Mouse (Mus musculus): Measurements from ENCODE around the gene Plcb1. TPM values are rescaled to one million over a fixed set of nuclear protein-coding genes. Genes with fewer than 3 reads are reported as not detected.

Plcb1 gene
- polyA plus RNA-seq, 1 experiment from 2014 or later = 0.13 TPM

DNA sequence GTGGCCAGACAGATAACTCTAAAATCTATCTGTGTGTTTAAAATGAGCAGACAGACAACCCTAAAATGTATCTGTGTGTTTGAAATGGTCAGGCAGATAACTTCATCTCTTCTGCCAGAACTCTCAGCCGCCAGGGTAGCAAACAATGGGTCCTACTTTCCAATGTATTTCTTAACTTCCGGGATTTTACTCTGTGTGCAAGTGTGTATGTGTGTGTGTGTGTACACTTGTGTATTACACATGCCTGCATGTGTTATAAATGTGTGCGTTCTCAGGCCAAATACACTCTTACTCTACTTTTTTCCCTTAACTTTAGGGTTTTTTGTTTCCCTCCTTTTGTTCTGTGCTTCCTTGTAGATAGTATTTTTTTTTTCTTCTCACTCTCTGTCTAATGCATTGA is 610.5 kb downstream of the Plcb1 start:
- H3K27ac ChIP-seq = no peak overlapping the region
- H3K36me3 ChIP-seq (ENCODE audit: inconsistent target) = no peaks in the 10 kb centered on the region
- 96% methylated on average over 3 of the region's 3 CpGs for WGBS (ENCODE audit: missing documents)
- H3K79me2 ChIP-seq (ENCODE audit: inconsistent target) = no peaks in the 10 kb centered on the region
- H3K4me3 ChIP-seq (ENCODE audit: inconsistent target) = no peak overlapping the region

DNA sequence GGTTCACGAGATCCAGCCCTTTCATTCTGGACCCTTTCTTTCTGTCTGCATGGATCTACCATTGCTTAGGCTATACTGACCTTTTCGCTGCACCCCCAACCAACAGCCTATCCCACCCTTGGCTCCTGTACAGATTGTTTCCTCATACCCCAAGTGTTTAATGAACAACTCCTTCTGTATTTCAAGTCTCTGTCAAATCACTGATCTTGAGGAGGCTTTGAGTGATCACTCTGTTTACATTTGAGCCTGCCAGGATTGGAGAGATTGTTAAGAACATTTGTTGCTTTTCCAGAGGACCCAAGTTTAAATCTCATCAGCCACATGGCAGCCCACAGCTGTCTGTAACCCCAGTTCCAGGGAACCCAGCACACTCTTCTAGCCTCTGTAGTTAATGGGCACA is 612.1 kb downstream of the Plcb1 start:
- WGBS (ENCODE audit: missing documents) = 94% methylated on average over 2 of the region's 2 CpGs
- Histone ChIP-seq H3K4me3 (ENCODE audit: inconsistent target) (no peak overlapping the region), H3K79me2 (ENCODE audit: inconsistent target) (no peaks in the 10 kb centered on the region), H3K36me3 (ENCODE audit: inconsistent target) (no peaks in the 10 kb centered on the region), H3K27ac (no peak overlapping the region)

DNA sequence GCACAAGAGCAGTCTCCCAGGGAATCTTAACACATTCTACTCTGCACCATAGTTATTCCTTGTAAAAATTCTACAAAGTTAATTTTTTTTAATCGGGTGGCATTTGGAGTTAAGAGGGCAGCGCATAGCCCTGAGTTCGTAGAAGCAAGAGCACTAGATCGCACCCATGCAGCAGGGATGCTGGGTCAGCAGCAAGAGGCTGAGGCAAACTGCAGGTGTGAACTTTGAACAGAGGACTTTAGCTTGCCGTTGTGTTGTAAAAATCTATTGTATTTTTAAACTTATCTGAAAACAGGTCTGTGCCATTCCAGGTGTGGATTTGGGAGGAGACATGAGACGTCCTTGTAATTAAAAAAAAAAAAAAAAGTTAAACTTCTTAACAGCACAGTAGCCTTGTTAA is 613.9 kb downstream of the Plcb1 start:
- Histone ChIP-seq H3K36me3 (ENCODE audit: inconsistent target) (no peaks in the 10 kb centered on the region), H3K79me2 (ENCODE audit: inconsistent target) (no peaks in the 10 kb centered on the region), H3K27ac (no peak overlapping the region), H3K4me3 (ENCODE audit: inconsistent target) (no peak overlapping the region)
- 97% methylated on average over 6 of the region's 6 CpGs for WGBS (ENCODE audit: missing documents)

DNA sequence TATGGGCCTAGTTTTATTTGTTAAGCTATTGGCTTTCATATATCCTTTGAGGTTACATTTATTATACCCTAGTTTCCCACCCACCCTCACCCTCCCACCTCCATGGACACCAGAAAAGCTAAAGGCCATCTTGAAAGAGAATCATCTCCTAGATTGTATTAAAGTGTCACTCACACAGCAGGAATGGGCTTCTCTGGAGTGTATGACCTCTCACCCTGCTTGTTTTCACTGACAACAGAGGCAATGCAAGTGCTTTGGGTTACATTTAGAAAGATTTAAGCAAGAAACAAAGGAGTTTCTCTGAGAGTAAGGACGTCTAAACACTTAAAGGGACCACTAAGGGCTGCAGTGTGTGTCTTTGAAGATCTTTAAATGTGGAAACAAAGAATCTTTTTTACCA is 617.0 kb downstream of the Plcb1 start:
- 60% methylated on average over 1 of the region's 1 CpGs for WGBS (ENCODE audit: missing documents)
- Histone ChIP-seq H3K36me3 (ENCODE audit: inconsistent target) (no peaks in the 10 kb centered on the region), H3K4me3 (ENCODE audit: inconsistent target) (no peak overlapping the region), H3K27ac (no peak overlapping the region), H3K79me2 (ENCODE audit: inconsistent target) (no peaks in the 10 kb centered on the region)

DNA sequence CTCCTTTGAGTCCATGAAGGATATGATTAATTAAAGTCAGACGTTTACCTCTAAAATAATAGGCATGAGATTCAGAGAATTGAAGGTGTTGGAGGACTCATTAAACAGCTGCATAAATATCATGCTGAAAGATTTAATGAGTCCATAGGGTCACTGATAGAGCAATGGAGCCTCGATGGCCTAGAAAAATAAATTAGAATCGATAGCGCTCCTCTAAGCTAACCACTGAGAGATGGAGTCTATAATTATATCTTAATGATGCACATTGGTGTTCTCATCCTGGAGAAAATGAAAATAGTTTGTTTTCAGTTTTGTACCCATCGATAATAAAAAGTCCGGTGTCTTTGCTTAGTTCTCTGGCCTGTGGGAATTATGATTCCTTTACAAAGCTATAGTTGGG is 617.5 kb downstream of the Plcb1 start:
- Histone ChIP-seq H3K4me3 (ENCODE audit: inconsistent target) (no peak overlapping the region), H3K79me2 (ENCODE audit: inconsistent target) (no peaks in the 10 kb centered on the region), H3K27ac (no peak overlapping the region), H3K36me3 (ENCODE audit: inconsistent target) (no peaks in the 10 kb centered on the region)
- 96% methylated on average over 6 of the region's 6 CpGs for WGBS (ENCODE audit: missing documents)

DNA sequence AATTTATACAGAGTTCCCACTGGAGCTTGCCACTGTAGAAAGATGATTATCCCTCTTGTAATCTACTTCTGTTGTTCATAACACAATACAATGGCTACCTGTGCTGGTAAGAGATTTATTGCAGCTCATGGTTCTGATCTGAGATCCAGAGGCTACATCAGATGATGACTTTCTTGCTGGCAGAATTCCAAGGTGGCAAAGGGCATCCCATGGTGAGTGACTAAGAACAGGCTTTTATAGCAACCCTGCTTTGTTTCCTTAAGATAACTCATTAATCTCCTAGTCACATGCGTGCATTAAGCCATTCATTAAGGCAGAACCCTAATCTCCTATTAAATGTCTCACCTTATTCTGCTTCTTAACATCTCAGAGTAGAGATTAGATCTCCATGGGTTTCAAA is 618.2 kb downstream of the Plcb1 start:
- 88% methylated on average over 1 of the region's 1 CpGs for WGBS (ENCODE audit: missing documents)
- no peaks in the 10 kb centered on the region for H3K36me3 ChIP-seq (ENCODE audit: inconsistent target)
- no peaks in the 10 kb centered on the region for H3K79me2 ChIP-seq (ENCODE audit: inconsistent target)
- H3K4me3 ChIP-seq (ENCODE audit: inconsistent target) = no peak overlapping the region
- H3K27ac ChIP-seq = no peak overlapping the region

DNA sequence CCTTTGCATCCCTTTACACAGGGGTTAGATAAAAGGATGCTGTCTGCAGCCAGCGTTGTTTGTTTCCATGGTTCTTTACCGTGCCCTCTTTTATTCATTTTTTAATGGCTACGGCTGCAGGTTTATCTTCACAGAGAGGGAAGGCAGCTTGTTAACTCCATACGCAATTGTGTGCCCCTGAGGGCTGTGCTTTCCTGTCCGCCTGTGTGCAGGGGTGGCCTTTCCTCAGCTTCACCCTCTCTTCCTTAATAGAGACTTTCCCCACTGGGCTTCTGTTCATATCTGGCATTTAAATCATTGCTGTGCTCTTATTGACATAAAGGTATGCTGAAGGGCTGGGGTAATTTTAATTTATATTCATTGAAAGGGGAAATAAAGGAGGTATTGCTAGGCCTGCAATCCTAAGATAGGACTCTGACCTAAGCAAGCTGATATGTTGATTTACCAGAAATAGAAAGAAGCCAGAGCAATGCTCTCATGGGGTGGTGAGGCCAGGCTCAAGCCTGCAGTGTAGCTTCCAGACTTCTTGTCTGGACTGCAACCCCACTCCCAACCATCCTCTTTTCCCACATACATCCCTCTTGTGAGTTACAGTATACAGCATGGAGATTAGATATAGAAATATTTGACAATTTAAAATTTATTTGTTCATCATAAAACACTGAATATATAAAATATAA is 623.7 kb downstream of the Plcb1 start:
- 90% methylated on average over 5 of the region's 5 CpGs for WGBS (ENCODE audit: missing documents)

DNA sequence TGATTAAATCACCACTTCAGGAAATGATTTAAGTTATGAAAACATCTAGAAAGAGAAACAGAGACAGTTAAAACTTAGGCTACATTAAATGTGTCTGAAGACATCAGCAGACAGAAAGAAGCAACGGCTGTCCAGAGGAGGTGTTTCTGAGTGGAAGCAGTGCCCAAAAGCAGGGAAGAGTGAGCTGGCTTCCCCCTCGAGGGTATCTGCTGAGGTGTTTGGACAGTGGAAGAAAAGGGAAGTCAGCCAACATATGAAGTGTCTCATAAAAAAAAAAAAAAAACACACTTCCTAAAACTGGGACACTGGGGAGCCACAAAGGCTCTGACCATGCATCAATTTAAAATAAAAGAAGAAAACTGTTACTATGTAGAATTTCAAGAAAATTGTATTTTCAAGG is 625.8 kb downstream of the Plcb1 start:
- 17% methylated on average over 2 of the region's 2 CpGs for WGBS (ENCODE audit: missing documents)

More for the DNA sequence above, 623.7 kb downstream of the Plcb1 start:
- Histone ChIP-seq H3K27ac (no peak overlapping the region), H3K79me2 (ENCODE audit: inconsistent target) (no peaks in the 10 kb centered on the region), H3K4me3 (ENCODE audit: inconsistent target) (no peak overlapping the region), H3K36me3 (ENCODE audit: inconsistent target) (no peaks in the 10 kb centered on the region)

DNA sequence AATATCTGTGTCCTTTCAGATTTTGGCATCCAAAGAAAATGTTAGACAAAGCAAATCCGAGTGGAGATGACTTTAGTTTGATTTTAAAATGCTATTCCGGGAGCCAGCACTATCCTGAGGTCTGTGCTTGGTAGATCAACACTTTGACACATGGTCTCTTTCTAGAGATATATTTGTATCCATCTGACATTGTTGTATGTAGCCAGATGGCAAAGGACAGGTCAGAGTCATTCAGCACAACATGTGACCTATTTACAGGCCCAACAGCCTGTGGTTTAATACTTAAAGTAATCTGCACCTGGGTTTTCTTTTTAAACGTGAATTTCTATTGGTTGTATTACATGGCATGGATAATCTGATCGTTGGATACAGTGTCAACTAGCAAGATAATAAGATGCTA is 629.3 kb downstream of the Plcb1 start:
- Histone ChIP-seq H3K36me3 (ENCODE audit: inconsistent target) (no peaks in the 10 kb centered on the region), H3K79me2 (ENCODE audit: inconsistent target) (no peaks in the 10 kb centered on the region), H3K27ac (no peak overlapping the region), H3K4me3 (ENCODE audit: inconsistent target) (no peak overlapping the region)
- WGBS (ENCODE audit: missing documents) = 87% methylated on average over 4 of the region's 4 CpGs

More for the DNA sequence above, 625.8 kb downstream of the Plcb1 start:
- Histone ChIP-seq H3K27ac (no peak overlapping the region), H3K4me3 (ENCODE audit: inconsistent target) (no peak overlapping the region), H3K36me3 (ENCODE audit: inconsistent target) (no peaks in the 10 kb centered on the region), H3K79me2 (ENCODE audit: inconsistent target) (no peaks in the 10 kb centered on the region)

DNA sequence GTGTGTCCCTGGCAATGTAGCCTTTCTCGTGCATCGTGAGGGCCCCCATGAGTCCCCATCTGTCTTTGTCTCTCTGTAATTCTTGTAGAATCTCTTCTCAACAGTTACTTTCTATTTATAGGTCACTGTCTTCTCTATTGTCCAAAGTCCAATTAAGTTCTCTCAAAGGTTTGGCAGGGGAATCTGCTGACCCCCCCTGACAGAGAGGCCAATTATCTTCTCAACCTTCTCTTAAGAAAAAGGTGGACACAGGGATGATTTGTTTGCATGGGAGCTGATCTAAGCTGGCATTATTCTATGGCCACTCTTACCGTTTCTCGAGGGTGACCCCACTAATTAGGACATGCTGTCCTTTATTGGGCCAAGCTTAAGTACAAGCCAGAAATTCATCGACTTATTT is 633.4 kb downstream of the Plcb1 start:
- Histone ChIP-seq H3K79me2 (ENCODE audit: inconsistent target) (no peaks in the 10 kb centered on the region), H3K27ac (no peak overlapping the region), H3K36me3 (ENCODE audit: inconsistent target) (no peaks in the 10 kb centered on the region), H3K4me3 (ENCODE audit: inconsistent target) (no peak overlapping the region)
- WGBS (ENCODE audit: missing documents) = 87% methylated on average over 5 of the region's 5 CpGs

DNA sequence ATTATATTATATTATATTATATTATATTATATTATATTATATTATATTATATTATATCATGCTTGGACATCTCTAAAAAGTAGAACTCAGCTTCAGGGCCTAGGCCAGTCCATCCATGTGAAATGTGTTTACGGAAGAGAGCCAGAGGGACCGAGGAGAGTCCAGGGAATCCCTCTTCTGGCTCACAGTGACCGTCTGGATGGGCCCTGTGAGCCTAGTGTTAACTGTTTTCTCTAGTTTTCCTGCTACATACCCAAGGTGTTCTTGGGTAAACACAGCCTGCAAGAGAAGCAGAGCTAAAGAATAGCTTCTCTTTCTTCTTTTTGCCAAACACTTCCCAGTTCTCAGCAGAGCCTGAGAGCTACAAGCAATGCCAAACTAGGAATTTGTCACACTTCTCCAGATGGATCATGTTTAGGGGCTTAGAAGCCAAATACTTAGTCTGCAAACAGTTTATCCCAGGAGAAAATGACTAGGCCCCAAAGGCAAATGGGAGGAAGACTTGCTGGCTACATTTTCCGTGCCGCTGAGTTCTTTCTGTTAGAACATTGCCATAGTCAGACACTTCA is 649.2 kb downstream of the Plcb1 start:
- no peaks in the 10 kb centered on the region for H3K36me3 ChIP-seq (ENCODE audit: inconsistent target)
- H3K4me3 ChIP-seq (ENCODE audit: inconsistent target) = no peak overlapping the region
- H3K79me2 ChIP-seq (ENCODE audit: inconsistent target) = no peaks in the 10 kb centered on the region
- no peak overlapping the region for H3K27ac ChIP-seq
- 89% methylated on average over 5 of the region's 5 CpGs for WGBS (ENCODE audit: missing documents)

DNA sequence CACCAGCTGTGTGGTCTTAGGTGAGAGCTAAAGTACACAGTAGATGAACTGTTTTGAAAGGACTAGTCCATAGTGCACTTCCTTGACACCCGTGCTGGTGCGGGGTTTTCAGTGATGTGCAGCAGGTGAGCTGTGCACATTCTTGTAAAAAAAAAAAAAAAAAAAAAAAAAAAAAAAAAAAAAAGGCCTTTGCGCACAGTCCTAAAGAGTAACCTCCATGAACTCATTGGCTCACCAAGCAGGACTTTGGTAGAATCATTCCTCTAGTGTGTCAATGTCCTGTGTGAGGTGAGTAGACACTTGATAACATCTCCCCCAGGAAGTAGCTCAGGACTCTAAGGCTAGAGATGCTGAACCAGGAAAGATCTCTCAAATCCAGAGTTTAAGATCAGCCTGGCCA is 653.2 kb downstream of the Plcb1 start:
- no peak overlapping the region for H3K4me3 ChIP-seq (ENCODE audit: inconsistent target)
- 80% methylated on average over 2 of the region's 3 CpGs for WGBS (ENCODE audit: missing documents)
- no peak overlapping the region for H3K27ac ChIP-seq
- no peaks in the 10 kb centered on the region for H3K79me2 ChIP-seq (ENCODE audit: inconsistent target)
- no peaks in the 10 kb centered on the region for H3K36me3 ChIP-seq (ENCODE audit: inconsistent target)

DNA sequence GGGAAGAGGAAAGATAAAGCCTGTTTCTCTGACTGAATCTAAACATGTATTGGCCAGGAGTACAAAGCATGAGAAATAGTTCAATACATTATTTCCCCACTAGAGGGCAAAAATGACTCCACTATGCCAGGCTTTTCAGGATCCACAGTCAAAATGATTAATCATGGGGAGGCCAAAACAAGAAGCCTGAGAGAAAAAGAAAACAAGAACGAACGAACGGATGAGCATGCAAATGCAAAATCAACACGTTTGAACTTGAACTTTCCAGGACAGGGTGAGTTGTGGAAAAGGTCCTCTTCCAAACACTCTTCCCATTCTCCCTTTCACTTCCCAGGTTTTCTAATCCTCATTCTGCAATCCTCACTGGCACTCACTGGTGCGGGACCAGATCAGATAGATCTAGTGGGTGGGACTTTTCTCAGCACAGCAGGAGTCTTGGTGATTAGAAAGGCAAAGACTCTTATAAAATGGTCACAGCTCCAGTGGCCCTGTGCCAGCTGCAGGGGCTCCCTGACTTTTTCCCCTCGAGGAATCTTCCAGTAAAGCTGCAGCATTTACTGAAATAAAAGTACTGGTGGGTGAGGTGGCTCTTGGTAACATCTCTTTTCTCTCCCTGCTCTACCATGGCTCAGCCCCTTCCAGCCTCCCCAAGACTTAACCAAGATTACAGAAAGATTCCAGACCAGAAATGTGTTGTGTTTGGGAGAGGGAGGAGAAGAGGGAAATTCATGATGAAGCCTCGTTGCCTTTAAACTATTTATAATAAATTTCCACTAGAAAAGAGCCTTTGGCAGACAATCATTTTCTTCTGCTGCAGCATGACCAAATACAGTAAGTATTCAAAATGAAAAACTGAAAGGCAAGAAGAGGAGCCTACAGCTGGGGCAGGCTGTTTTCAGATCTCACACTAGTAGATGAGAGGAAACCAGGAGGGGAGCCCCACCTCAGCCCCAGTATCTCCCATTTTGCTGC is 654.0 kb downstream of the Plcb1 start:
- Histone ChIP-seq H3K36me3 (ENCODE audit: inconsistent target) (no peaks in the 10 kb centered on the region), H3K4me3 (ENCODE audit: inconsistent target) (no peak overlapping the region), H3K27ac (no peak overlapping the region), H3K79me2 (ENCODE audit: inconsistent target) (no peaks in the 10 kb centered on the region)
- 23% methylated on average over 7 of the region's 7 CpGs for WGBS (ENCODE audit: missing documents)

DNA sequence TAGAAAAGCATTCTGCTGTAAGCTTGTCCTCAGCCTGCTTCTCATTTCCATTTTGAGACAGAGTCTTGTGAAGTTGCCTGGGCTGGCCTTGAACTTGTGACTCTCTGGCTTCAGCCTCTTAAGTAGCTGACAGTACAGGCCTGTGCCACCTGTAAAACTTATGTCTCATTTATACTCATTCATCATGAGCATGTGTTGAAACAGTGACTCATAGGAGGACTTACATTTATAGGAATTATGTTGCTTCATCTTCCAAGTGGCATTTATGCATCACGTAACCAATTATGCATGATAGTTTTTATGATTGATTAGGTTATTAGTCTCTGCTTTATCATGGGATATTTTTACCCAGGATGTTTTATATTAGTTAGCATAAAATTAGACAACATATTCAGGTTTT is 667.7 kb downstream of the Plcb1 start:
- Histone ChIP-seq H3K4me3 (ENCODE audit: inconsistent target) (no peak overlapping the region), H3K36me3 (ENCODE audit: inconsistent target) (no peaks in the 10 kb centered on the region), H3K27ac (no peak overlapping the region), H3K79me2 (ENCODE audit: inconsistent target) (no peaks in the 10 kb centered on the region)
- WGBS (ENCODE audit: missing documents) = 100% methylated on average over 1 of the region's 1 CpGs

DNA sequence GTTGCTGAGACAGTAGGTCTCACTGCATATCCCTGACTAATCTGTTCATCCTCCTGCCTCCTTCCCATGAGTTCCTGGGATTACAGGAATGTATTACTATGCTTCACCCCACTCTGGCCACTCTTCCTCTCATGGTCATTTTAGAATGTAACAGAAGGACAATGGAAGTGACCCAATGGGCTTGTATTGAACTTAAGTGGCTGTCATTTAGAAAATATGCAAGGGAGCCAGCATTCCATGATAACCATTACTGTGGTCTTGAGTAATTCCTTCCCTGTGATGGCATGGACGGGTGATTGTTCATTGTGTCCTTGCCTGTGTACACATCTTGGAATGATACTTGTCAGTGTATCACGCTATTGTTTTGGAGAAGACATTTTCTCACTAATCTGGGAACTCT is 668.1 kb downstream of the Plcb1 start:
- 97% methylated on average over 2 of the region's 2 CpGs for WGBS (ENCODE audit: missing documents)
- Histone ChIP-seq H3K4me3 (ENCODE audit: inconsistent target) (no peak overlapping the region), H3K27ac (no peak overlapping the region), H3K79me2 (ENCODE audit: inconsistent target) (no peaks in the 10 kb centered on the region), H3K36me3 (ENCODE audit: inconsistent target) (no peaks in the 10 kb centered on the region)
